Mouse (Mus musculus): ENCODE results near the gene Cfap43. TPM values are rescaled to one million over a fixed set of nuclear protein-coding genes. Genes with fewer than 3 reads are reported as not detected.

Gene Cfap43
- polyA plus RNA-seq, 1 experiment from 2014 or later: 0.51 TPM

DNA sequence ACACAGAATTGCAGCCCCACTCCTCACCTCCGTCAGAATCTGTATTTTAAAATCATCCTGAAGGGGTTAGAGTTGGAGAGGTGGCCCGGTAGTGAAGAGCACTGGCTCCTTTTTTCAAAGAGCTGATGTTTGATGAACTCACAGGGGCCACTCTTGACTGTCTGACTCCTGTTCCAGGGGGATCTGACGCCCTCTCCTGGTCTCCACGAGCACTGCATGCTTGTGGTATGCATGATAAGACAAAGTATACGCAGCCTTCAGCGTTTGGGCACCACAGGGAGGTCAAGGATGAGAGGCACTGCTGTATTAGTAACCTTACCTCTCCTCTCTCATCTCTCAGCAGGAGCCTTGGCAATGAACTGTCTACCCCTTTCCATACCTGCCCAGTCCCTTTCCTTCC is 19.1 kb downstream of the Cfap43 start:
- Histone ChIP-seq H3K27me3 (replicated peaks) (no peaks in the 10 kb centered on the region), H3K4me2 (no peak overlapping the region), H3K4me1 (peaks cover 18% of the 10 kb centered on the region; the same call in 1 of the 2 replicates), H3K9me3 (replicated peaks) (no peaks in the 10 kb centered on the region), H3K4me3 (replicated peaks) (no peak overlapping the region), H3K36me3 (no peaks in the 10 kb centered on the region; the same call in 1 of the 2 replicates), H3K27ac (replicated peaks) (no peak overlapping the region), H3K9ac (replicated peaks) (no peak overlapping the region)
- ATAC-seq (ENCODE audit: low FRiP score): no peak
- WGBS: 68% methylated on average over 6 of the region's 6 CpGs

DNA sequence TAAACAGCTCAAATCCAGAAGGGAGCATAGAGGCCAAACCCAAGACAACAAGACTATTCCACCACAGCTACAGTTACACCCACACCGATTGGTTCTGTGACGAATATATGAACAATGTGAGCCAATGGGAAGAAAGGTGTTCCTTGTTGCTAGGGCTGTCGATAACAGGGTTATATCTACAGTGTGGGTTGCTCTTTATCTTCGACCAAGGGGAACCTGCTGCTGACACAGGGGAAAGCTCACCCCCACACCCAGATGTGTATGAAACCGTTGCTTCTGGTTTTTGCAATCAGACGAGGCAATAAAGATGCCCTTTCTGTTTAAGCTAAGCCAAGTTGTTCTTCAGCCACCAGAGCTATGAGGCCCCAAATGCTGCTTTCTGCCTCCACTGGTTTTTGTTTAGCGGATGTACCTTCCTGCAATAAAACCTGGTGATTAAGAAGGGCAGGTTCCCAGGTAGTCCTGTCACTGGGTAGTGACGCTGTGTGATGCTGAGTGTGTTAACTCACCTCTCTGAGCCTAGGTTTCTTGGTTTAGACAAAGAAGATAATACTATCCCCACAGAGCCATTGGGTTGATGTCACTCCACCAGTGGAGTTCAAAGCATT is 20.5 kb downstream of the Cfap43 start:
- ATAC-seq (ENCODE audit: low FRiP score): no peak
- H3K4me3 ChIP-seq (replicated peaks): no peak overlapping the region
- H3K4me2 ChIP-seq: no peak overlapping the region
- H3K4me1 ChIP-seq: peaks cover 12% of the 10 kb centered on the region; the same call in 1 of the 2 replicates
- no peaks in the 10 kb centered on the region; the same call in 1 of the 2 replicates for H3K36me3 ChIP-seq
- WGBS: 91% methylated on average over 8 of the region's 8 CpGs
- no peaks in the 10 kb centered on the region for H3K27me3 ChIP-seq (replicated peaks)
- no peak overlapping the region for H3K27ac ChIP-seq (replicated peaks)
- no peaks in the 10 kb centered on the region for H3K9me3 ChIP-seq (replicated peaks)
- no peak overlapping the region for H3K9ac ChIP-seq (replicated peaks)

DNA sequence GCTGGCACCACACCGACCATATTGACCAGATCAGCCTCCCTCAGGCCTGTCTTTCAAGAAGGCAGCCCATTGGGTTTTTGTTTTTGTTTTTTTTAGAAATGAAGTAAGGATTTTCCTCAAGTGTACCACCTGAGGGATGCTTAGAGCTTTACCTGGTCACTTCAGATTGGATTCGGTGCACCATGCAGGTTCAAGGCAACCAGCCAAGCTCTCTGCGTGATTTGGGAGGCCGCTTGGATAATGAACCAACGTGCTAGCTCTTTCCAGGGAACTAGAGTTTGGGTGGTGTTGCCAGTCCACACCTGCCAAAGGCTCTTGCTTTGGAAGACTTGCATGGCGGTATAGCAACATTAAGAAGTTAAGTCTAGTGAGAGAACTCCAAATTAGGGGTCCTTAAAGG is 26.0 kb downstream of the Cfap43 start:
- Histone ChIP-seq H3K4me2 (no peak overlapping the region), H3K27me3 (replicated peaks) (no peaks in the 10 kb centered on the region), H3K36me3 (no peaks in the 10 kb centered on the region; the same call in 1 of the 2 replicates), H3K9ac (replicated peaks) (no peak overlapping the region), H3K4me1 (peaks cover 4% of the 10 kb centered on the region; the same call in 1 of the 2 replicates), H3K9me3 (replicated peaks) (no peaks in the 10 kb centered on the region), H3K27ac (replicated peaks) (no peak overlapping the region), H3K4me3 (replicated peaks) (no peak overlapping the region)
- ATAC-seq (ENCODE audit: low FRiP score): no peak
- WGBS: 90% methylated on average over 6 of the region's 6 CpGs

DNA sequence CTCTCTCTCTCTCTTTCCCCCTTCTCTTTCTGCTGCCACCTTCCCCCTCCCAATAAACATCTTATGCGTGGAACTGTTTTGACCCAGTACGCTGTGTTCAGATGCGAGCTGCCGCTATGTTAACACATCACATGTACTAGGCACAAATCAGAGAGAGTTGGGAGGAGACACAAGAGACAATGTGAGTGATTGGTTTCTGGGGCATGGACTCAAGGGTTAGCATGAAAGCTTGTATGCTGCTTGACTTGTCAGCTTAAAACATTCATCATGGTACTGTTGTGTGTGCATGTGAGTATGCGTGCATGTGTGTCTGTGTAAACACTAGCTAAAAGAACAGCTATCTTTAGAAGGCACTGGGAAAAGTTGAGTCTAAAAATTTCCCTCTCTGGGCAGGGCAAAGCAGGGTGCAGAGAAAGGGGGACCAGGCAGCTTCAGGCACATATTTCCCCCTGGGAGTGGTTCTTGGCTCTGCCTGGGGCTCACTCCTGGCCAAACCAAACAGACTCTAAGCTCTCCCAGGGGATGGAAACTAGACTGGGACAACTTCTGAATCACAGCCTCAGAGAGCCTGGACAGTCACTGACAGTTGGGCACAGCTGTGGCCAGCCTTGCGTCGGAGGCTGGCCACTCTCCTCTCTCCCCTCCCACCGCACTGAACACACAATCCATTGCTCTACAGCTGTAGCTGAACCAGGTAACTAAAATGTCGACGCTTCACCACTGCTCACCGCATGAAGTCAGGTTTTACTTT is 27.4 kb downstream of the Cfap43 start:
- WGBS: 80% methylated on average over 11 of the region's 11 CpGs
- Histone ChIP-seq H3K27me3 (replicated peaks) (no peaks in the 10 kb centered on the region), H3K27ac (replicated peaks) (no peak overlapping the region), H3K36me3 (no peaks in the 10 kb centered on the region), H3K9ac (replicated peaks) (no peak overlapping the region), H3K4me3 (replicated peaks) (no peak overlapping the region), H3K4me2 (no peak overlapping the region), H3K4me1 (peaks cover 4% of the 10 kb centered on the region; the same call in 1 of the 2 replicates), H3K9me3 (replicated peaks) (no peaks in the 10 kb centered on the region)
- no peak for ATAC-seq (ENCODE audit: low FRiP score)

DNA sequence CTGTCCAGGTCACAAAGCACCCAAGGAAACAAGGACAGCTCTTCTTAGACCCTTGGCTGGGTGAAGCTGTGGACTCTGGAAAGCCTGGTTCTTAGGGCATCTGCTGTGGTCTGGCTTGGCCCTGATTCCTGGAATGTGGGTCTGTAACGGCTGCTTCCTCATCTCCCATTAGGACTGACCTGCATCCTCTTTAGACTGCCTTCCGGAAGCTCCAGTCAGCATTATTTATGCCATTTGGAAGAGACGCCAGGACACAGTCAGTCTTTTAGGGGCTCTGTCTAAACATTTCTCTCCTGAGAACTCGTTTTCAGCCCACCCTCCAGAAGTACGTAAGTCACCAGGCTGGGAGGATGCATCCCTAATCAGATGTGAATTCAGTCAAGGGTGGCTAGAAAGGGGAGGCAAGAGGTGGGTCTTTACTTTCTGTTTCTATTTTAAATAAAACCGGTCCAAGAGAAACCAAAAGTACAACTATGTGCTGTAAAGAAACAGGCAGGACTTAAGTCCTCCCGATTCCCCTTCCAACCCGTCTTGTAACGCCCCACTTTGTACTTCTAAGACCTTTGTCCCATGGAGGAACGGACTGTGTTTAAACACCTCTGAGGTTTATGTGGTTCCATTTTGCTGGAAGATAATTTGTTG is 28.5 kb downstream of the Cfap43 start:
- H3K27ac ChIP-seq (replicated peaks): peak overlapping the region; percentile 10; the same call in 1 of the 2 replicates
- no peaks in the 10 kb centered on the region for H3K27me3 ChIP-seq (replicated peaks)
- no peak overlapping the region for H3K4me2 ChIP-seq
- no peak overlapping the region for H3K9ac ChIP-seq (replicated peaks)
- WGBS: 59% methylated on average over 10 of the region's 10 CpGs
- H3K4me3 ChIP-seq (replicated peaks): no peak overlapping the region
- no peaks in the 10 kb centered on the region for H3K36me3 ChIP-seq
- H3K4me1 ChIP-seq: peaks cover 4% of the 10 kb centered on the region; the same call in 1 of the 2 replicates
- ATAC-seq (ENCODE audit: low FRiP score): no peak
- H3K9me3 ChIP-seq (replicated peaks): no peaks in the 10 kb centered on the region

DNA sequence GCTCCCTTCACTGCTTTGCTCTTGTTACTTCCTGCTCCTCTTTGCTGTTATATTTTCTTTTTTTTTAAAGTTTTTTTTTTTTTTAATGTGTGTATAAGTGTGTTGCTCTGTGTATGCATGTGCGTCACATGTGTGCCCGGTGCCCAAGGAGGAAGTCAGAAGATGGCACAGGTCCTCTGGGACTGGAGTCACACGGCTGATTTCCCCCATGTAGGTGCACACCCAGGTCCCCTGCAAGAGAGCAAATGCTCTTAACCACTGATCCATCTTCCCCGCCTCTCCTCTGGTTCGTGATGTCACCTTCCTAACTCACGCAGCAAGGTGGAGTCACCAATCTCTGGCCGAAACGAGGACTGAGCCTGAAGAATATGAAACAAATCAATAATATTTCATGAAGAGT is 31.1 kb downstream of the Cfap43 start:
- no peak overlapping the region for H3K4me2 ChIP-seq
- ATAC-seq (ENCODE audit: low FRiP score): no peak
- no peak overlapping the region for H3K27ac ChIP-seq (replicated peaks)
- no peaks in the 10 kb centered on the region for H3K36me3 ChIP-seq
- H3K27me3 ChIP-seq (replicated peaks): no peaks in the 10 kb centered on the region
- no peak overlapping the region for H3K9ac ChIP-seq (replicated peaks)
- no peak overlapping the region for H3K4me3 ChIP-seq (replicated peaks)
- H3K9me3 ChIP-seq (replicated peaks): no peaks in the 10 kb centered on the region
- H3K4me1 ChIP-seq: peaks cover 4% of the 10 kb centered on the region; the same call in 1 of the 2 replicates
- WGBS: 94% methylated on average over 8 of the region's 8 CpGs

DNA sequence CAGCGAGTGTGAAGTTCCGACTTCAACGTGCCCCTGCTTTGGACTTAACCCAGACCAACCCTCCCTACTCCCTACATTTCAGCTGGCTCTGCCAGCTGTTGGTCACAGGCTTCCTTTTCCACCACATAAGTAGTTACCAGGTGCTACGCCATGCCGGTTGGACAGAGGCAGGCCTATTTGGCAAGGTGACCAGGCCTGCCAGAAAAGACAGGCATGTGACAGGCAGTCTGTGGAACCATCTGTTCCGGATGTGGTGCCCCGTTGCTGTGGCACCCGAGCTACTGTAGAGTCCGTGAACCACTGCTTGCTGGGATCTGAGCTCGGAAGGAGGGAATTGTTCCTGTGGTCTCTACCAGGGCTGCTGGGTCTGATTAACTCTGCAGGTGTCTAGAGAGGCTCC is 31.7 kb downstream of the Cfap43 start:
- Histone ChIP-seq H3K27ac (replicated peaks) (no peak overlapping the region), H3K9me3 (replicated peaks) (no peaks in the 10 kb centered on the region), H3K4me2 (no peak overlapping the region), H3K27me3 (replicated peaks) (no peaks in the 10 kb centered on the region), H3K4me3 (replicated peaks) (no peak overlapping the region), H3K4me1 (peaks cover 4% of the 10 kb centered on the region; the same call in 1 of the 2 replicates), H3K36me3 (no peaks in the 10 kb centered on the region), H3K9ac (replicated peaks) (no peak overlapping the region)
- 88% methylated on average over 10 of the region's 10 CpGs for WGBS
- no peak for ATAC-seq (ENCODE audit: low FRiP score)

DNA sequence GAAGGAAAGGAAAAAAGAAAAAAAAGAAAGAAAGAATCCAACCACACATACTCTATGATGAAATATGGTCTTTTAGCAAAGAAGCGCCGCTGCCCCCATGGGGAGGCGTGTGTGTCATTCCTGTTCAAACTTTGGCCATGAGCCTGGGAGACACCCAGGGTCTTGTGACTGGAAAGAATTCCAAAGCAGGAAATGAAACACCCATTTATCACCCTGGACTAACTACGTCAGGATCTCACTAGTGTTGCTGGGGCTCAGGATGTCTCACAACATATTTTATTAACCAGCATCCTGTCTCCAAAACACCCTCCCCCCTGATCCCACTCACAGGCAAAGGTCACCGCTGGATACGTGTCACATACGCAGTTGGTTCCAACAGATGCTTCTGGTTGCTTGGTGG is 32.5 kb downstream of the Cfap43 start:
- ATAC-seq (ENCODE audit: low FRiP score): no peak
- 76% methylated on average over 7 of the region's 7 CpGs for WGBS
- no peak overlapping the region for H3K4me3 ChIP-seq (replicated peaks)
- no peaks in the 10 kb centered on the region for H3K9me3 ChIP-seq (replicated peaks)
- H3K27ac ChIP-seq (replicated peaks): no peak overlapping the region
- H3K27me3 ChIP-seq (replicated peaks): no peaks in the 10 kb centered on the region
- no peak overlapping the region for H3K9ac ChIP-seq (replicated peaks)
- peaks cover 4% of the 10 kb centered on the region; the same call in 1 of the 2 replicates for H3K4me1 ChIP-seq
- no peaks in the 10 kb centered on the region for H3K36me3 ChIP-seq
- H3K4me2 ChIP-seq: no peak overlapping the region

DNA sequence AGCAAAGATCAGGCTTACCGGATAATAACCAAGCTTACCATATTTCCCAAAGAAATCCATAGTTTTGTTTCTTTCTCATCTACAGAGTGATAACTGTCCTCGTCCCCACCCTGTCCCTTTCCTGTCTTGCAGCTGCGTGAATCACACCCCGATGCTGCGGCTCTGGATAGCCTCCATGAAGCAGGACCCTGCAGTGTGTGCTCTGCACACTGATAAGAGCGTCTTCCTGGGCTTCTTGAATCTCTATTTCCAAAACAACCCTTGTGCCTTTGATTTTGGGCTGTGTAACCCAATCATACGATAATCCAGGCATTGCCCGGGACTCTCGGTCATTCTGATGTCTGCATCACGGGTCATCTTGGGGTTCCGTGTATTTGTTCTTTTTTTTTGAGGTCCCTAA is 33.2 kb downstream of the Cfap43 start:
- Histone ChIP-seq H3K27me3 (replicated peaks) (no peaks in the 10 kb centered on the region), H3K27ac (replicated peaks) (no peak overlapping the region), H3K4me3 (replicated peaks) (no peak overlapping the region), H3K4me1 (peaks cover 4% of the 10 kb centered on the region), H3K36me3 (no peaks in the 10 kb centered on the region), H3K4me2 (no peak overlapping the region), H3K9ac (replicated peaks) (no peak overlapping the region), H3K9me3 (replicated peaks) (no peaks in the 10 kb centered on the region)
- no peak for ATAC-seq (ENCODE audit: low FRiP score)
- WGBS: 91% methylated on average over 11 of the region's 11 CpGs

DNA sequence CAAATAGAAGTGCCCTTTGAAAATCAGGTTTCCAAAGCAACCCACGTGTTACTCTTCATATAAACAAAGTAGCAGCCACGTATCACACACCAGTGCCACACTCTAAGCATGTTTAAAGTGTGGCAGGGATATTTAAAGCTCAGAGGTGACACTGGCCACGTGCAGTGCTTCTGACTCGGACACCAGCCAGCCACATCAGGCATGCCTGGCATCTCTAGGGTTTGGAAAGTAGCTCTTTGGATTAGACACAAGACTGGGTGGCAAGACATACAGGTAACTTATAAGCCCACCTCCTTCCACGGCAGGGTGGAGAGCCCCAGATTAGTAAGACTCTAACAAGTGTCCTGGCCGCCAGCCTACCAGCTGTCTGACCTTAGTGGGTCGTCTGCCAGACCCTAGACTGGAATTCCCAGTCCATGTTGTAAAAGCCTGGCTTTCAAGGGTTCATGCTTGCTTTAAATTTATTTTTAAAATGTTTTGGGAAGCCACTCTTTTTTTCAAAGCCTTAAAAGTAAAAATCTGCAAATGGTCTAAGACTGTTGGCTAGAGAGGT is 33.8 kb downstream of the Cfap43 start:
- no peak for ATAC-seq (ENCODE audit: low FRiP score)
- H3K27me3 ChIP-seq (replicated peaks): no peaks in the 10 kb centered on the region
- WGBS: 77% methylated on average over 7 of the region's 7 CpGs
- H3K4me2 ChIP-seq: no peak overlapping the region
- H3K27ac ChIP-seq (replicated peaks): no peak overlapping the region
- H3K9ac ChIP-seq (replicated peaks): no peak overlapping the region
- H3K4me3 ChIP-seq (replicated peaks): no peak overlapping the region
- H3K9me3 ChIP-seq (replicated peaks): no peaks in the 10 kb centered on the region
- H3K4me1 ChIP-seq: peaks cover 7% of the 10 kb centered on the region
- H3K36me3 ChIP-seq: no peaks in the 10 kb centered on the region

DNA sequence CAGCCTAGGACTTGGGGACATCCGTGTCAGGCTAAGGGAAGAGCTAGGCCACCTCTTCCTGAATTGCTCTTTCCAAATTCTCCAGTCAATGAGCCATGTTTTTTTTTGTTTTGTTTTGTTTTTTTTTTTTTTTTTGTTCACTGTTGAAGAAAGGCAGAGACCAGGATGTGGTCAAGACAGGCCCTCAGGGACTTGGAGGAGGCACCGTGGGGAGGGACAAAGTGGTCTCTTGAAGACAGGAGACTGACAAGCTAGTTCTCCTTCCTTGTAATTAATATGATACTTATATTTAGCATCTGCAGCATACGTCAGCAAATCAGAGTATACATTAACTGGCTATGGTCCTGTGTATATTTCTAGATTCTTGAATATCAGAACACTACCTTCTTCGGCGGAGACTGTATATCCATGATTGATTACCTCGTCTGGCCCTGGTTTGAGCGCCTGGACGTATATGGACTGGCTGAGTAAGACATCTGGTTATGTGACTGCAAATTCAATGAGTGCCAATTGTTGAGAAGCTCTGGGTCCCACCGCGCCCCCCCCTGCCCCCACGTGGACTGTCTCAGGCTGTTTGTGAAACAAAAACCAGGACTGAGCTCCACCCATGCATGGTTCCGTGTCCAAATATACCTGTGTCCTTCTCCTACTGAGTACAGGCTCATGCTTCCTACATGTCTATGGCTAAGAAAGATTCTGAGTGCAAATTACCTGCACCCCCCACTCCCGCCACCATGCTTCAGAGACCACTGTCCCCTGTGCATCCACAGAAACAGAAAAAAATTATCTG is 34.6 kb downstream of the Cfap43 start:
- Histone ChIP-seq H3K27me3 (replicated peaks) (no peaks in the 10 kb centered on the region), H3K9me3 (replicated peaks) (no peaks in the 10 kb centered on the region), H3K4me1 (peaks cover 3% of the 10 kb centered on the region; the same call in 1 of the 2 replicates), H3K36me3 (no peaks in the 10 kb centered on the region), H3K4me2 (no peak overlapping the region), H3K9ac (replicated peaks) (no peak overlapping the region), H3K4me3 (replicated peaks) (no peak overlapping the region), H3K27ac (replicated peaks) (no peak overlapping the region)
- ATAC-seq (ENCODE audit: low FRiP score): no peak
- WGBS: 75% methylated on average over 13 of the region's 13 CpGs
